Mouse (Mus musculus) kidney, postnatal 10 days (tissue): ENCODE data around the gene Dcaf1.
A peak's percentile ranks its signal among the peaks of the same experiment; 100 is the strongest.

Experiments used
- DNase-seq: peaks from one replicate; pipeline ENCODE4 v3.0.0; 2021; ENCODE audit warnings: mixed read lengths

Dcaf1 gene

GRCm38 (mm10) chr9:106881071-106881755 is 59.5 kb downstream of the Dcaf1 start:
- DNase-seq, result no peak

- DNase-seq, result no peak
These were observed 60.5 kb downstream of the Dcaf1 start for GRCm38 (mm10) chr9:106882176-106882575.

GRCm38 (mm10) chr9:106883085-106883484 is 61.4 kb downstream of the Dcaf1 start:
- DNase-seq, result no peak

- DNase-seq, result peak; percentile 22
These were observed 62.6 kb downstream of the Dcaf1 start for GRCm38 (mm10) chr9:106884306-106884705.

- DNase-seq, result peak; percentile 26
These were observed 63.6 kb downstream of the Dcaf1 start for GRCm38 (mm10) chr9:106884996-106885900.

GRCm38 (mm10) chr9:106885901-106886731 is 64.4 kb downstream of the Dcaf1 start:
- DNase-seq, result peak; percentile 72

GRCm38 (mm10) chr9:106886828-106887702 is 65.4 kb downstream of the Dcaf1 start, which contains the start of gene Rbm15b:
Gene Rbm15b, minus strand, starts transcription at chr9:106887428.
- peak; percentile 99 for DNase-seq

- no peak for DNase-seq
These were observed 66.7 kb downstream of the Dcaf1 start for GRCm38 (mm10) chr9:106888346-106888745.

- DNase-seq, result no peak
These were observed 67.6 kb downstream of the Dcaf1 start for GRCm38 (mm10) chr9:106889321-106889720.

GRCm38 (mm10) chr9:106890496-106891240 is 69.0 kb downstream of the Dcaf1 start:
- DNase-seq, result peak; percentile 24

GRCm38 (mm10) chr9:106891341-106891741 is 69.7 kb downstream of the Dcaf1 start:
- no peak for DNase-seq

- peak; percentile 98 for DNase-seq
These were observed 70.3 kb downstream of the Dcaf1 start, which contains the start of gene Manf for GRCm38 (mm10) chr9:106891829-106892551. Gene Manf, minus strand, starts transcription at chr9:106891979.

- no peak for DNase-seq
These were observed 70.8 kb downstream of the Dcaf1 start for GRCm38 (mm10) chr9:106892552-106892875.

GRCm38 (mm10) chr9:106893327-106893726 is 71.7 kb downstream of the Dcaf1 start:
- DNase-seq, result no peak

- DNase-seq, result no peak
These were observed 77.2 kb downstream of the Dcaf1 start for GRCm38 (mm10) chr9:106898901-106899300.

- DNase-seq, result no peak
These were observed 79.9 kb downstream of the Dcaf1 start for GRCm38 (mm10) chr9:106901596-106901995.

GRCm38 (mm10) chr9:106903099-106903790 is 81.6 kb downstream of the Dcaf1 start:
- DNase-seq, result no peak

GRCm38 (mm10) chr9:106903791-106904134 is 82.1 kb downstream of the Dcaf1 start:
- peak; percentile 67 for DNase-seq

- no peak for DNase-seq
These were observed 84.9 kb downstream of the Dcaf1 start for GRCm38 (mm10) chr9:106906597-106906996.

- no peak for DNase-seq
These were observed 86.5 kb downstream of the Dcaf1 start for GRCm38 (mm10) chr9:106908174-106908573.
